Mouse (Mus musculus) neural tube, embryonic 11.5 days (tissue): ENCODE results near the gene Cckar. TPM values are rescaled to one million over a fixed set of nuclear protein-coding genes. Genes with fewer than 3 reads are reported as not detected.
A peak's percentile ranks its signal among the peaks of the same experiment; 100 is the strongest.
"Not testable (repeated sequence)": the region's sequence is repeated elsewhere in the genome, so short reads cannot be mapped to it uniquely, and the experiment has no call there.

ENCODE experiments used
- ATAC-seq: fragments of 200-750 bp; cut with Nextera tagmentation; 2 replicates; pipeline ENCODE4 v1.8.0; 2017; ENCODE audit warnings: moderate number of reproducible peaks, mild to moderate bottlenecking, moderate TSS enrichment, moderate library complexity; ENCODE audit not compliant: insufficient read depth, low FRiP score, low TSS enrichment
- DNase-seq: peaks from one replicate; pipeline ENCODE4 v3.0.0-alpha.2; 2015; ENCODE audit warnings: low spot score
- H3K27ac ChIP-seq: fragments of 300-500 bp; sonication (generic); 2 replicates; pipeline ENCODE4 v1.5.1; 2014; ENCODE audit warnings: low read depth, mild to moderate bottlenecking, low read length
- H3K27me3 ChIP-seq: fragments of 300-500 bp; sonication (generic); 2 replicates; pipeline ENCODE4 v1.6.1; 2014; ENCODE audit warnings: mild to moderate bottlenecking, low read length, mixed read lengths; ENCODE audit not compliant: control insufficient read depth, insufficient read depth
- H3K36me3 ChIP-seq: fragments of 300-500 bp; sonication (generic); 2 replicates; pipeline ENCODE4 v1.6.1; 2014; ENCODE audit warnings: mild to moderate bottlenecking, low read length, moderate library complexity, mixed read lengths; ENCODE audit not compliant: control insufficient read depth, insufficient read depth
- H3K4me1 ChIP-seq: fragments of 300-500 bp; sonication (generic); 2 replicates; pipeline ENCODE4 v1.6.1; 2014; ENCODE audit warnings: low read length, mixed read lengths; ENCODE audit not compliant: control insufficient read depth, insufficient read depth
- H3K4me2 ChIP-seq: fragments of 300-500 bp; sonication (generic); 2 replicates; pipeline ENCODE4 v1.6.1; 2014; ENCODE audit warnings: low read depth, mild to moderate bottlenecking, moderate library complexity
- H3K4me3 ChIP-seq: fragments of 300-500 bp; sonication (generic); 2 replicates; pipeline ENCODE4 v1.5.1; 2014; ENCODE audit warnings: low read depth, low read length
- H3K9ac ChIP-seq: fragments of 300-500 bp; sonication (generic); 2 replicates; pipeline ENCODE4 v1.6.1; 2014; ENCODE audit warnings: mild to moderate bottlenecking, low read length
- H3K9me3 ChIP-seq: fragments of 300-500 bp; sonication (generic); 2 replicates; pipeline ENCODE4 v1.6.1; 2016; ENCODE audit warnings: low read length; ENCODE audit not compliant: control insufficient read depth
- WGBS: fragments of 180-500 bp; shearing (Covaris S2); extraction: QIAGEN DNeasy Blood & Tissue Kit; methylation state at CpG from one replicate; pipeline ENCODE4 v1.1.7; 2014; 5-methylcytosine and 5-hydroxymethylcytosine counted together
- polyA plus RNA-seq: library from polyadenylated mRNA; unstranded; fragments of >200 nt; fragmentation: Nextera tagmentation; extraction: Ambion mirVana; gene quantifications from 2 replicates; pipeline ENCODE4 v1.2.1, GENCODE M21; 2014

Cckar gene
- polyA plus RNA-seq, 1 experiment from 2014 or later, result 0.42 TPM

DNA sequence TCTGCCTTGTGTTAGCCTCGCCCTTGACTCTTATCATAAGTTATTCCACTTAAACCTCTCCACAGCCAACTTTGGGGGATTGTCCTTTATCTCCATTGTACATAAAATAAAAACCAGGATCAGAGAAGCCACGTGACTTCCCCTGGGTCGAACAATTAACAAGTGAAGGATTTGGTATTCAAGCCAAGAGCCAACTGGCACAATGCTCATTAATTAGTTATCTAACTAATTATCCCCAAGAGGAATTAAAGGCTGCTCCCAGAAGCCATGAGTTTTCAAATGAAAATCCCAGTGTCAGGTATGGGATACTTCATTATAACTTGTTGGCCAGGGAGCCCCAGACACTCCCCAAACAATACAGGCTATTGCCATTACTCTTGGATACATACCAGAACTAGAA is 23.6 kb downstream of the Cckar start:
- no peak overlapping the region for H3K27ac ChIP-seq
- no peaks in the 10 kb centered on the region for H3K4me1 ChIP-seq
- no peak for ATAC-seq
- 82% methylated on average over 3 of the region's 3 CpGs for WGBS
- H3K4me2 ChIP-seq, result no peak overlapping the region
- H3K27me3 ChIP-seq, result no peaks in the 10 kb centered on the region
- H3K9me3 ChIP-seq, result no peaks in the 10 kb centered on the region
- no peak for DNase-seq
- no peaks in the 10 kb centered on the region for H3K36me3 ChIP-seq
- H3K4me3 ChIP-seq, result no peak overlapping the region
- H3K9ac ChIP-seq, result no peak overlapping the region

DNA sequence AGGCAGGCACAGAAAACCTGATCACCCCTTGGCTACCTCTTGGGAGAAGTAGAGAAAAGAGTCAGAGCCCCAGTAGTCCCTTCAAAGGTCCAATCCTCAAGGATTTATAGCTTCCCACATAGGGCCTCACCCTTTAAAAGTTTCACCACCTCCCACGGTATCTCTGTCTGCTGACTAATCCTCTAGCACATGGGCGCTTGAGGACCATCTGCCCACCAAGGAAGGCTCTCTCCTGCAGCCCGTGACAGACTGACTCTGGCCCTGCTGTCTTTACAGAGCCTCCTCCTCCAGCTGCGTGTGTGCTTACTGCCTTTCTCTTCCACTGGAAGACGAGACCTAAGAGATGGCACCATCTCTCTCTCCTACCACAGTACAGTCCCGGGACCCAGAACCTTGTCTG is 27.9 kb downstream of the Cckar start:
- WGBS, result 63% methylated on average over 6 of the region's 6 CpGs

DNA sequence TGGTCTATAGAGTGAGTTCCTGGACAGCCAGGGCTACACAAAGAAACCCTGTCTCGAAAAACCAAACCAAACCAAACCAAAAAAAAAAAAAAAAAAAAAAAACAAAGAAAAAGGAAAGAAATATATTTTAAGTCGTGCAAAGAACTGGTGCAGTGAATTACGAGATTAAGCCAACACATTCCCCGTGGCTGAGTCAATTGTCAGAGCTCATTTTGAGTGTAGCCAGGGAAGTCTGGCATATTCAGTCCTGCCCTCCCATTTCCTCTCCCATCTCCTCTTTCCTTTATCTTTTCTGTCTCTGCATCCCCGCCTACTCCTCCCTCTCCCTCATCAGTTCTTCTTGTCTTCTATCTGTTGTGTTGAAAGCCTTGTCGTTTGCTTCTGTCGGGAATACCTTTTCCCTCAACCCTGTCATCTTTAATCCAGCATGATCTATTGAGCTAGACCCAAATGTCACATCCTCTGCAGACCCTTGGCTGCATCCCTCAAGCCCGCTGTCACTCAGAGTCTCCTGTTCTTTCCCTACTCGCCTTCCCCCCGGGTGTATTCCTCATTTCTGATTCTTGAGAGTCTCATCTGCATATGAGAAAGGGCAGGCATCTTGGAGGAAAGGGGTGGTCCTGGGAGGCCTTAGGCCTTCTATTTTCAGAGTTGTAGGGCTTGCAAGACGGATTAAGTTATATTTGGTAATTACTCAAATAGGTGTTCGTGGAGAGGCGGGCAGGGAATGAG is 29.3 kb downstream of the Cckar start:
- no peak overlapping the region for H3K27ac ChIP-seq
- H3K27me3 ChIP-seq, result no peaks in the 10 kb centered on the region
- no peak for DNase-seq
- H3K9me3 ChIP-seq, result no peaks in the 10 kb centered on the region
- no peak overlapping the region for H3K4me2 ChIP-seq
- no peak for ATAC-seq
- no peak overlapping the region for H3K4me3 ChIP-seq
- no peaks in the 10 kb centered on the region for H3K4me1 ChIP-seq
- WGBS, result 60% methylated on average over 13 of the region's 13 CpGs
- H3K36me3 ChIP-seq, result no peaks in the 10 kb centered on the region
- no peak overlapping the region for H3K9ac ChIP-seq

More for the DNA sequence above, 27.9 kb downstream of the Cckar start:
- Histone ChIP-seq H3K36me3 (no peaks in the 10 kb centered on the region), H3K27me3 (no peaks in the 10 kb centered on the region), H3K27ac (no peak overlapping the region), H3K4me1 (no peaks in the 10 kb centered on the region), H3K4me2 (no peak overlapping the region), H3K9ac (no peak overlapping the region), H3K9me3 (no peaks in the 10 kb centered on the region), H3K4me3 (no peak overlapping the region)
- ATAC-seq (no peak), DNase-seq (no peak)

DNA sequence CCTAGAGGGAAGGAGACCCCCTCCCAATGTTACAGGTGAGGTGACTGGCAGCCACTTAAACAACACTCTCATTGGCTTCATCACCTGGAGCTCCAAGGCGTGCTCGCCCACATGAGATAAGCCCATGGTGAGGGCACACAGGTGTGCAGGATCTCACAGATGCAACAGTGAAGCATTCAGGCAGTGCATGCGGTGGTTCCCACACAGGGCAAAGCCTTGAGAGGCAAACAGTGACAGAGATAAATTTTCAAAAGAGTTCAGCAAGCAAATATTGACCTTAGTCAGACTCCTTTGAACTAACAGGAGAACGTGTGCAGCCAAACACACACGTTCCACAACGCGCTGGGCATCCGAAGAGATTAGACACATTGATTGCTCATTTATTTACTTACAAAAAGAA is 30.8 kb downstream of the Cckar start:
- no peaks in the 10 kb centered on the region for H3K9me3 ChIP-seq
- no peaks in the 10 kb centered on the region for H3K27me3 ChIP-seq
- no peak for DNase-seq
- no peak overlapping the region for H3K4me2 ChIP-seq
- 87% methylated on average over 8 of the region's 8 CpGs for WGBS
- ATAC-seq, result no peak
- H3K4me1 ChIP-seq, result no peaks in the 10 kb centered on the region
- H3K27ac ChIP-seq, result no peak overlapping the region
- no peak overlapping the region for H3K4me3 ChIP-seq
- H3K36me3 ChIP-seq, result no peaks in the 10 kb centered on the region
- H3K9ac ChIP-seq, result no peak overlapping the region

DNA sequence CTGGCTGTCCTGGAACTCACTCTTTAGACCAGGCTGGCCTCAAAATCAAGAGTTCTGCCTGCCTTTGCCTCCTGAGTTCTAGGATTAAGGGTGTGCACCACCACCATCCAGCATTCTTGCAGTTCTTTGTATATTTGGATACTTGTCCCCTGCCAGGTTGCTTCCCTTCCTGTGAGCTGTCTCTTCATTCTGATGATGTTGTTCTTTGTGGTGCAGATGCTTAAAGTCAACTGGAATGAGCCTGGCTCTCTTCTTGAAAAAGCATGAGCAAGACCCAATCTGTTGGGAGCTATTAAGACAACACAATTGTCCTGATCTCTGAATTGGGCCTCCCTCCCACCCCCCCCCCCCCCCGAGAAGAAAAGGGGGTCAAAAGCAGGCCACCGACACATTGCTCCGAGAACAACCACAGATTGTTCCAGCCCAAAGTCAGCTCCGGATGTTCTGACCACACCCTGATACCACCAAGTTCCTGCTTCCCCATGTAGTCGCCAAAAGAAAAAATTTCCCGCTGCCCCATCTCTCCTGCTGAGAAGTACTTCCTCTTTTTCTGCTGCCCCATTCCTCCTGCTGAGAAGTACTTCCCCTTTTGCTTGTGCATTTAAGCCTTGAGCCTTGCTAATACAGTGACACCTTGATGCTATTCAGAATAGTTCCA is 33.9 kb downstream of the Cckar start:
- not testable (repeated sequence) for H3K27ac ChIP-seq, H3K4me2 ChIP-seq, H3K9me3 ChIP-seq, H3K36me3 ChIP-seq, H3K4me3 ChIP-seq, DNase-seq, ATAC-seq, H3K9ac ChIP-seq, H3K4me1 ChIP-seq, H3K27me3 ChIP-seq
- WGBS, result 87% methylated on average over 5 of the region's 6 CpGs

DNA sequence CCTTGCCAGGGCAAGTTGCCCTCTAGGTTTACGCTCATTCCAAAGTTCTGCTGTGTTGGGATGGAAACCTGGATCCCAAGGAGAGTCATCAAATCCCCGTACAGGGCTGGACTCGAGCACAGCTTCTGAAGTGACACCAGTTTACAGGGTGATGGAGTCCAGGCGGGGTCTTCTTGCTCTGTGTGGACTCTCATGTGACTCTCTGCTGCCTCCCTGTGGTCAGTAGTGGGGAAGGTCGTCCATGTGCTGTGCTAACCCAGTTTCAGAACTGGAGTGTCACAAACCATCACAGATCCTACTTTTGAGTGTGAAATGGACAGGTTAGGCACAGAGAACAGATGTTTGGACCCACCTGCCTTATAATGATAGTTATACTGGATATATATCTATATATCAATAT is 35.2 kb downstream of the Cckar start:
- Histone ChIP-seq H3K4me3 (no peak overlapping the region), H3K9me3 (no peaks in the 10 kb centered on the region), H3K4me1 (no peaks in the 10 kb centered on the region), H3K27me3 (no peaks in the 10 kb centered on the region), H3K9ac (no peak overlapping the region), H3K36me3 (no peaks in the 10 kb centered on the region), H3K4me2 (no peak overlapping the region), H3K27ac (no peak overlapping the region)
- ATAC-seq (peak; percentile 88), DNase-seq (peak; percentile 83)
- 26% methylated on average over 5 of the region's 5 CpGs for WGBS

DNA sequence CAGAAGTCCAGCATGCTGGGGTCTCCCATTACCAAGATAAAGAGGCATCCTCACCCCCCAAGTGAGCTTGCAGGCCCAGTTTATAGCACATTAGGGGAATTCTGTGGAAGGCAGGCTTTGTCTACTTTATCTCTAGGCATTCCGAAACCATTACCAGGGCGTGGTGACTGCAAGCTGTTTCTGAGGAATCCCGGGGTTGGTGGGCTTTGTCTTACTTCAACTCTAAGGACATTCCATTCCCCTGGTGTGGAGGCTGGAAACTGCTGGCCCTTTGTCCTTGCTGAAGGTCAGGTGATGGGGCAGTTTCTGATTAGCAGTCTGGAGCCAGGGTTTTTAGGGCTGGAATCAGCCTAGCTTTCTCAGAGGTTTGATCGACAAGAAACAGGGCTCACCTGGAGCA is 36.0 kb downstream of the Cckar start:
- WGBS, result 51% methylated on average over 4 of the region's 4 CpGs
- H3K9ac ChIP-seq, result no peak overlapping the region
- H3K36me3 ChIP-seq, result no peaks in the 10 kb centered on the region
- no peaks in the 10 kb centered on the region for H3K27me3 ChIP-seq
- DNase-seq (no peak), ATAC-seq (no peak)
- H3K4me1 ChIP-seq, result no peaks in the 10 kb centered on the region
- H3K4me3 ChIP-seq, result no peak overlapping the region
- H3K27ac ChIP-seq, result no peak overlapping the region
- H3K9me3 ChIP-seq, result no peaks in the 10 kb centered on the region
- no peak overlapping the region for H3K4me2 ChIP-seq

DNA sequence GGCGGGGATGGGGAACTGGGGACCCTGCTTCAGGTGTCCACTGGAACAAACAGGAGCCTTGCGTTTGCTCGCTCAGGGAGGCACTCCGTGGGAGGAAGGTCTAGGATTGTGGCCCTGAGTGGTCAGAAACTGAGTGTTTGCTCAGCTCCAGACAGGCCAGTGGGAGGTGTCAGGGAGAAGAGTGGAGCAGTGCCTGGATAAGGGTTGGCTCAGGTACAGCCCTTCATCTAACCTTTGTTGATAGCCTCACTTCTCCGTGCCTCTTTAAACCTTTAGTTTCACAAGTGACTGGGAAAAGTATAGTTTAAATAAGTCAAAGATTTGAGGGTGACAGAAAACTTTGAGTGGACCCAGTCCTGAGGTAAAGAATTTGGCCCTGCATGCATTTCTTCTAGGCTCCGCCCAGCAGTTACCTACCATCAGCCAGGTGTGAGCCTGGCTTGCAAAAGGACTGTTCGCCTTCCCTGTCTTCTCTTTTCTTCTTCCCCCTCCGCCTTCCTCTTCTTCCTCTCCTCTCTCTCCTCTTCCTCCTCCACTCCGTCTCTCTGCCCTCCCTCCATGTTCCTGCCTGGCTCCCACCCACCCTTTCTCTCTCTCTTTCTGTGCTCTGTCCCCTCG is 37.1 kb downstream of the Cckar start:
- no peak overlapping the region for H3K9ac ChIP-seq
- H3K36me3 ChIP-seq, result no peaks in the 10 kb centered on the region
- no peaks in the 10 kb centered on the region for H3K27me3 ChIP-seq
- ATAC-seq, result no peak
- H3K4me1 ChIP-seq, result no peaks in the 10 kb centered on the region
- no peak for DNase-seq
- WGBS, result 90% methylated on average over 10 of the region's 10 CpGs
- no peak overlapping the region for H3K4me2 ChIP-seq
- no peak overlapping the region for H3K27ac ChIP-seq
- no peaks in the 10 kb centered on the region for H3K9me3 ChIP-seq
- no peak overlapping the region for H3K4me3 ChIP-seq

DNA sequence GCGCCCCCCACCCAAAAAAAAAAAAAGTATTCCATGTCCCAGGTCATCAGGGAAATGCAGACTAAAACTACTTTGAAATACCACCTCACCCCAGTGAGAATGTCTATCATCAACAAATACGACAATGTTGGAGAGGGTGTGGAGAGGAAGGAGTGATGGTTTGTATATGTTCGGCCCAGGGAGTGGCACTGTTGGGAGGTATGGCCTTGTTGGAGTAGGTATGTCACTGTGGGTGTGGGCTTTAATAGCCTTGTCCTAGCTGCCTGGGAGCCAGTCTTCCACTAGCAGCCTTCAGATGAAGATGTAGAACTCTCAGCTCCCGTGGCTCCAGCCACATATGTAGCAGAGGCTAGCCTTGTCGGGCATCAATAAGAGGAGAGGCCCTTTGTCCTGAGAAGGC is 39.5 kb downstream of the Cckar start:
- Histone ChIP-seq H3K9ac (no peak overlapping the region), H3K27ac (no peak overlapping the region), H3K4me3 (no peak overlapping the region), H3K4me1 (no peaks in the 10 kb centered on the region), H3K36me3 (no peaks in the 10 kb centered on the region), H3K27me3 (no peaks in the 10 kb centered on the region), H3K9me3 (no peaks in the 10 kb centered on the region), H3K4me2 (no peak overlapping the region)
- DNase-seq (no peak), ATAC-seq (no peak)
- 89% methylated on average over 5 of the region's 5 CpGs for WGBS
